Mouse (Mus musculus): ENCODE measurements at regions not wholly inside any gene's neighbourhood (a gene's known extent, or its start where the extent isn't known, plus 50 kb on each side); places are given as distances from the start of the nearest gene placed in this dataset.
A peak's percentile ranks its signal among the peaks of the same experiment; 100 is the strongest.

- TF ChIP-seq CTCF (IDR thresholded peaks at IDR 0.05; ENCODE audit: borderline replicate concordance, insufficient read depth, low read depth, low read length) (peak; percentile 44; the same call in 1 of the 2 replicates), POLR2A (IDR thresholded peaks at IDR 0.05; ENCODE audit: borderline replicate concordance, insufficient read depth, low read length) (no peak)
These were observed 439.1 kb upstream of the Jarid2 start for GRCm38 (mm10) chr13:44290199-44290598.

Data from cerebellum, adult 2 months (tissue).